Mouse (Mus musculus) heart, adult 2 months (tissue): ENCODE measurements around the gene Dmac2. TPM values are rescaled to one million over a fixed set of nuclear protein-coding genes. Genes with fewer than 3 reads are reported as not detected.
"Not testable (repeated sequence)": the region's sequence is repeated elsewhere in the genome, so short reads cannot be mapped to it uniquely, and the experiment has no call there.

Source experiments
- DNase-seq, 2 experiments: peaks; one replicate each; pipeline ENCODE4 v3.0.0; 2021
- H3K27ac ChIP-seq: fragments of 200-600 bp; 2 replicates; pipeline ENCODE4 v1.8.1; 2022
- H3K27me3 ChIP-seq: fragments of 200-500 bp; 2 replicates; pipeline ENCODE4 v1.6.1; 2012; ENCODE audit warnings: mild to moderate bottlenecking, low read length, inconsistent platforms, mixed read lengths; ENCODE audit not compliant: control insufficient read depth, insufficient read depth
- H3K36me3 ChIP-seq: fragments of 200-500 bp; 2 replicates; pipeline ENCODE4 v1.6.1; 2012; ENCODE audit warnings: low read length, inconsistent platforms; ENCODE audit not compliant: control insufficient read depth, insufficient read depth
- H3K4me1 ChIP-seq: fragments of 200-500 bp; 2 replicates; pipeline ENCODE4 v1.6.1; 2011; ENCODE audit warnings: low read length; ENCODE audit not compliant: control insufficient read depth, insufficient read depth
- H3K4me3 ChIP-seq: fragments of 200-600 bp; 2 replicates; pipeline ENCODE4 v1.8.1; 2022
- H3K79me2 ChIP-seq: fragments of 200-500 bp; replicated peaks from 2 replicates; pipeline ENCODE4 v1.6.1; 2012; ENCODE audit warnings: mild to moderate bottlenecking, inconsistent platforms, low read length, moderate library complexity, mixed read lengths; ENCODE audit not compliant: control insufficient read depth, insufficient read depth
- H3K9ac ChIP-seq: fragments of 200-500 bp; 2 replicates; pipeline ENCODE4 v1.6.1; 2012; ENCODE audit warnings: low read depth, mild to moderate bottlenecking, control low read depth, inconsistent platforms, low read length, mixed read lengths
- CTCF ChIP-seq: fragments of 200-600 bp; IDR thresholded peaks from 2 replicates; pipeline ENCODE4 v1.8.1; 2022; ENCODE audit warnings: antibody characterized with exemption, mild to moderate bottlenecking, moderate library complexity
- EP300 ChIP-seq: fragments of 200-500 bp; IDR thresholded peaks from 2 replicates; pipeline ENCODE4 v1.6.1; 2011; ENCODE audit warnings: low read depth, low read length, control low read depth; ENCODE audit not compliant: insufficient read depth
- POLR2A ChIP-seq: fragments of 200-500 bp; IDR thresholded peaks from 2 replicates; pipeline ENCODE4 v1.6.1; 2011; ENCODE audit warnings: mild to moderate bottlenecking, low read depth, low read length, control low read depth; ENCODE audit not compliant: insufficient read depth
- WGBS: fragments of 180-500 bp; shearing (Covaris S2); methylation state at CpG from one replicate; pipeline ENCODE4 v1.1.7; 2018; 5-methylcytosine and 5-hydroxymethylcytosine counted together
- intact Hi-C: fragments of 180-260 bp; cut with DNase I; formaldehyde crosslinking; loops from one replicate; pipeline ENCODE4 v1.15.1; 2025
- long read RNA-seq: library from polyadenylated mRNA; stranded (forward); transcript quantifications from one replicate; pipeline ENCODE4 v2.0.0, GENCODE M21; 2021
- polyA plus RNA-seq: library from polyadenylated mRNA; depleted of rRNA; stranded (reverse); fragments of >200 nt; gene quantifications from 2 replicates; pipeline ENCODE4 v1.2.3, GENCODE M21; 2012; rRNA removed
- total RNA-seq, 2 experiments: library from RNA; stranded (reverse); gene quantifications; 2 replicates each; pipeline ENCODE4 v1.2.3; 2021

Dmac2 gene
- total RNA-seq (10 to 100 TPM; 52.2 to 61.8 TPM), polyA plus RNA-seq (83.8 and 85.2 TPM in 2 replicates)
- long read RNA-seq, transcript Dmac2-201 (6 exons, 1,465 nt) = major isoform, 22 of 34 reads
- long read RNA-seq, partial matches to known transcripts = 2 of 34 reads
- long read RNA-seq, other reads (novel, unspliced or antisense) = 8 of 34 reads

- Histone ChIP-seq H3K4me3 (peak within 1 kb of the TSS; percentile 72), H3K36me3 (no peaks in the 10 kb centered on the region), H3K9ac (peak within 1 kb of the TSS; percentile 41), H3K27ac (peak within 1 kb of the TSS; percentile 96), H3K79me2 (no peaks in the 10 kb centered on the region), H3K27me3 (no peaks in the 10 kb centered on the region), H3K4me1 (peaks cover 1% of the 10 kb centered on the region; the same call in 1 of the 2 replicates)
- intact Hi-C loops = loop anchor here (2.0 to 5.0 kb wide), 2 partner anchors 38 to 397 kb away; partner anchors contain the start of genes Dedd2 and Zfp526
- 1% methylated on average over 53 of the region's 53 CpGs for WGBS
- TF ChIP-seq POLR2A (peak; percentile 88), CTCF (no peak), EP300 (peak; percentile 81; the same call in 1 of the 2 replicates)
- DNase-seq = peak; percentile 94
Observed at GRCm38 (mm10) chr7:25618865-25619721, at the start of gene Dmac2. Gene Dmac2 (plus strand): TSS chr7:25619414.

GRCm38 (mm10) chr7:25573806-25574205, 45.4 kb upstream of the Dmac2 start:
- H3K79me2 ChIP-seq, H3K27me3 ChIP-seq, H3K27ac ChIP-seq, H3K4me3 ChIP-seq, H3K36me3 ChIP-seq, DNase-seq, intact Hi-C loops, H3K9ac ChIP-seq, H3K4me1 ChIP-seq: not testable (repeated sequence)
- 61% methylated on average over 5 of the region's 5 CpGs for WGBS

DNA sequence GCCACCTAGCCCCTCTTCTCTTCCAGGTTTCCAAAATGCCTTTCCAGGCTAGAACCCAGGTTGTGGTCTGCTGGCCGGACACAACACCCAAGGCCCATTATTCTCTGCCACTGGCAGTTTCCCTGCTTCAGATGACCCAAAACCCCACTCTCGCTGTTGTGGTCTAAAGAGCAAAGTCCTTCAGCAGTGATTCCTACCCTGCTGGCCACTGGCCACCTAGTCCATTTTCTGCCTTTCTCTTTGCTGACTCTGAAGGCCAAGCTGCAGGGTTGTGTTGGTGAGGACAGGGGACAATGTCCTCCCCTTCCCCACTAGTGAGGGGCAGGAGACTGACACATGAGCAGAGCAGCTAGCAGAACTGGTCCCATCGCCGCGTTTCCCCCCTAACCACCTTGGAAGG, 44.1 kb upstream of the Dmac2 start:
- H3K4me3 ChIP-seq = no peak overlapping the region
- no peaks in the 10 kb centered on the region for H3K4me1 ChIP-seq
- 79% methylated on average over 5 of the region's 5 CpGs for WGBS
- H3K27me3 ChIP-seq = no peaks in the 10 kb centered on the region
- intact Hi-C loops = no loop called here
- H3K36me3 ChIP-seq = no peaks in the 10 kb centered on the region
- H3K27ac ChIP-seq = no peak overlapping the region
- H3K9ac ChIP-seq = no peak overlapping the region
- no peaks in the 10 kb centered on the region for H3K79me2 ChIP-seq
- DNase-seq = no peak
- no peak for TF ChIP-seq EP300
- no peak for TF ChIP-seq CTCF
- no peak for TF ChIP-seq POLR2A

DNA sequence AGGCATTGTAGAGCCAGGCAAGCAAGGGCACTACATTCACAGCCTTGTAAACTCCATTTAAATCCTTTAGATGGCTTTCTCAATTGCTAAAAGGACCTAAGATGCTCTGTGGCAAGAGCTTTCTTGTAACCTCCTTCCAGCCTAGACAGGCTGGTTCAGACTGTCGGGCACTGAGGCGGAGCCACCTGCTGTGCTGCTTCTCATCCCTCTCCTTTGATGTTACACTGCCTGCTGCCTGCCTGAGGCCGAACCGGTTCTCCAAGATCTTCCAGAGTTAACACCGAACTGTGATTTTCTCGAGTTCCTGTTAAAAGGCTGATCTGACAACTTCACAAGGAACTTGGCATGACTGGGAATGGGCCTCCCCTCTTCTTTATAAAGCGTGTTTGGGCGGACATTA, 43.3 kb upstream of the Dmac2 start:
- intact Hi-C loops = no loop called here
- no peaks in the 10 kb centered on the region for H3K4me1 ChIP-seq
- H3K27me3 ChIP-seq = no peaks in the 10 kb centered on the region
- H3K36me3 ChIP-seq = no peaks in the 10 kb centered on the region
- no peak overlapping the region for H3K9ac ChIP-seq
- no peaks in the 10 kb centered on the region for H3K79me2 ChIP-seq
- WGBS = 15% methylated on average over 8 of the region's 8 CpGs
- H3K4me3 ChIP-seq = no peak overlapping the region
- DNase-seq = no peak
- no peak overlapping the region for H3K27ac ChIP-seq
- TF ChIP-seq EP300 (no peak), CTCF (no peak), POLR2A (no peak)

DNA sequence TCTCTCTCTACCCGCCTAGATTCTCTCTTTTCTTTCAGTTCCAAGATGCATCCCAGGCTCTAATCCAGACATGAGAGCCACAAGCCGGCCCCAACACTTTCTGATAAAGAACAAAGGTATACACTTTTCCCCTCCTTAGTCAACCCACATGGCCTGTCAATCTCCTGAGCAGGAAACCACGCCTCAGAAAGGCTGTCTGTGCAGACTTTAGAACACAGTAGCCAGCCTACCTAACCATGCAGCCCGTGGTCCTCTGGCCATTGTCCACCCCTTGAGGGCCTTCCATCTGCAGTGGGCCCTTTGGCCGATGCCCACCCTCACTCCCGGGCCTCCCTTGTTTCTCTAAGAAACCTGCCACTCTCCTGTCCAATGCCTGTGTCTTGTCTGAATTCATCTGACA, 42.9 kb upstream of the Dmac2 start:
- H3K27me3 ChIP-seq, H3K4me3 ChIP-seq, intact Hi-C loops, H3K27ac ChIP-seq, H3K36me3 ChIP-seq, H3K79me2 ChIP-seq, H3K4me1 ChIP-seq, H3K9ac ChIP-seq, DNase-seq: not testable (repeated sequence)
- 29% methylated on average over 6 of the region's 6 CpGs for WGBS

DNA sequence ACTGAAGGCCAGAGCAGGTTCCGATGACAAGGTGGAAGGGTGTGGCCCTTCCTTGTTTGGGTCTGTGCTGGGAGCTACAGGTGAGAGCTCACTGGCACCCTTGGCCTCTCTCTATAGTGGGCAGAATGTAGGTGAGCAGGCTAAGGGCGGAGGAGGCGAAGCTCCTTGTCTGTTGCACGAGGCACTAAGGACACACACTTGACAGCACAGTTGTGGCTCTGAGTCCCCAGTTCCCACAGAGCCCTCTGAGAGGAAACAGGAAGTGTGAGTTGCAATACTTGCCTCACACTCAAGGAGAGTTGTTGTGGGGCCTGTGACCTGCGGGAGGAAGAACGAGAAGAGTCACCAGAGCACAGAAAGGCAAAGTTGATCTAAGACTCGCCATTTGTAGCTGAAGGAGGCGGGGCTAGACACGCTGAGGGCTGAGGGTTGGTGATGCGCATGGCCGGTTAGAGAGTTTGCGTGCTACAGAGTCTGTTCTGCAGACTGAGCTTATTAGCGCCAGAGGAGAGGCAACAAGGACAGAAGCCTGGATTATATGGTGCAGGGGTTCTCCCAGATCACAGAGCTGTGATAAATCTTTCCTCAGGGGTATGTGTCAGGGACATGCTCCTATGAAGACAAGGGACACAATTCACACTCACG, 42.3 kb upstream of the Dmac2 start:
- 59% methylated on average over 14 of the region's 14 CpGs for WGBS
- intact Hi-C loops = not testable (repeated sequence)

More for the DNA sequence above, 42.3 kb upstream of the Dmac2 start:
- H3K9ac ChIP-seq, H3K79me2 ChIP-seq, H3K27ac ChIP-seq, H3K4me1 ChIP-seq, H3K27me3 ChIP-seq, H3K4me3 ChIP-seq, H3K36me3 ChIP-seq: not testable (repeated sequence)
- DNase-seq = peak in 1 of 2 experiments; percentile 27
